Mouse (Mus musculus): ENCODE measurements around the gene Oaz3. TPM values are rescaled to one million over a fixed set of nuclear protein-coding genes. Genes with fewer than 3 reads are reported as not detected.

Gene Oaz3
- 0.02 TPM in 1 of 2 replicates, not detected in the other for polyA plus RNA-seq (2012; rRNA removed)
- polyA plus RNA-seq (2014; fragmentation: Nextera tagmentation; extraction: Ambion mirVana): not detected in 2 replicates

DNA sequence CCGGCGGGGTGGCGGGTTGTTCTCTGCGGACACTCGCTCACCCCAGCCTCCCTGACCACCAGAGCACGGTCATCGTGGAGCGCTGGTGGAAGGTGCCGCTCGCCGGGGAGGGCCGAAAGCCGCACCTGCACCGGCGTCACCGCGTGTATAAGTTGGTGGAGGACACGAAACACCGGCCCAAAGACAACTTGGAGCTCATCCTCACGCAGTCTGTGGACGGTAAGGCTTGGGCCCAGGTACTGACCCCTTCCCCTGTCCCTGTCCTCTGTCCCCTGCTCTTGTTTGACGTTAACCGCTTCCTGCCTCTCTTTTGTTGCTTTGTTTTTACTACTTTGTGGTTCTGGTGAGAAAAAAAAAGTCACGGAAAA lies at the start of gene Oaz3:
Gene Oaz3 (minus strand): TSS at position 319 of the 368 bp plus-strand sequence.
- peak within 1 kb of the TSS; percentile 50; the same call in 1 of the 2 replicates for H3K27ac ChIP-seq
- peak within 1 kb of the TSS; percentile 76 to 97 for H3K4me3 ChIP-seq (ENCODE audit: insufficient read depth in 1 of 2, low read depth in 2 of 2, low read length in 2 of 2)
- peaks cover 3 to 4% of the 10 kb centered on the region in 2 experiments; a peak in 2 of 4 replicates for H3K4me1 ChIP-seq (replicated peaks; ENCODE audit: control insufficient read depth in 2 of 2, insufficient read depth in 2 of 2, low read length in 1 of 2)
- TF ChIP-seq EP300 (IDR thresholded peaks at IDR 0.05; ENCODE audit: low read depth): no peak
- no peak for TF ChIP-seq CTCF (IDR thresholded peaks at IDR 0.05; ENCODE audit: low read depth)
- ATAC-seq (ENCODE audit: insufficient read depth) (peak; percentile 73; the same call in 1 of the 2 replicates), DNase-seq (ENCODE audit: low read depth in 3 of 3, low spot score in 3 of 3) (no peak)
- peaks cover 26% of the 10 kb centered on the region for H3K36me3 ChIP-seq (replicated peaks; ENCODE audit: control insufficient read depth, insufficient read depth, low read depth)
- peak within 1 kb of the TSS; percentile 81 for H3K4me2 ChIP-seq (ENCODE audit: low read depth)
- H3K27me3 ChIP-seq (ENCODE audit: control insufficient read depth, insufficient read depth, low read length): no peaks in the 10 kb centered on the region
- H3K9ac ChIP-seq (replicated peaks): peak within 1 kb of the TSS; percentile 83
- under 1% methylated on average over 24 of the region's 24 CpGs for WGBS (ENCODE audit: insufficient replicate concordance)
- H3K9me3 ChIP-seq (ENCODE audit: control insufficient read depth, low read length): no peaks in the 10 kb centered on the region

DNA sequence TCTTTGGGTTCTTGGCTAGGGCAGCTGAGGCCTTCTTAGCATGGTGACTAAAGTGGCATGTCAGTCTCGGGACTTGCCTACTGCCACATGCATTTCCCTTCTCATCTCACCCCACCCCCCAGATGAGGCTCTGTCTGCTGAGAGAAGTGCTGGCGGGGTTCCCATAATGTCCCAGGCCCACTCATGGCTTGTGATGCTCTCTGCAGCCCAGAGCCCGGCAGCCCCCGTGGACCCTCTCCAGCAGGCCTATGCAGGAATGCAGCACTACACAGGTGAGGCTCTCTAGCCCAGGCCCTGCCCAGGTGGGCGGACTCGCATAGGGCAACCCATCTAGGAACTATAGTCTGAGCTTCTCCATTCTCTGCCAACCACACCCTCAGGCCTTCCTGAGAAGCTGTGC lies 43.9 kb upstream of the Oaz3 start:
- ATAC-seq (ENCODE audit: insufficient read depth): no peak
- TF ChIP-seq EP300 (IDR thresholded peaks at IDR 0.05; ENCODE audit: low read depth): no peak
- no peak for TF ChIP-seq CTCF (IDR thresholded peaks at IDR 0.05; ENCODE audit: low read depth)
- H3K4me2 ChIP-seq (ENCODE audit: low read depth): no peak overlapping the region
- no peaks in the 10 kb centered on the region for H3K27me3 ChIP-seq (ENCODE audit: control insufficient read depth, insufficient read depth, low read length)
- no peak overlapping the region for H3K4me3 ChIP-seq (ENCODE audit: insufficient read depth in 1 of 2, low read depth in 2 of 2, low read length in 2 of 2)
- no peak overlapping the region for H3K9ac ChIP-seq (replicated peaks)
- 61% methylated on average over 6 of the region's 6 CpGs for WGBS (ENCODE audit: insufficient replicate concordance)
- H3K27ac ChIP-seq: no peak overlapping the region
- H3K9me3 ChIP-seq (ENCODE audit: control insufficient read depth, low read length): no peaks in the 10 kb centered on the region
- H3K4me1 ChIP-seq (replicated peaks; ENCODE audit: control insufficient read depth in 2 of 2, insufficient read depth in 2 of 2, low read length in 1 of 2): no peaks in the 10 kb centered on the region
- DNase-seq (ENCODE audit: low read depth in 3 of 3, low spot score in 3 of 3): no peak
- no peaks in the 10 kb centered on the region for H3K36me3 ChIP-seq (replicated peaks; ENCODE audit: control insufficient read depth, insufficient read depth, low read depth)

DNA sequence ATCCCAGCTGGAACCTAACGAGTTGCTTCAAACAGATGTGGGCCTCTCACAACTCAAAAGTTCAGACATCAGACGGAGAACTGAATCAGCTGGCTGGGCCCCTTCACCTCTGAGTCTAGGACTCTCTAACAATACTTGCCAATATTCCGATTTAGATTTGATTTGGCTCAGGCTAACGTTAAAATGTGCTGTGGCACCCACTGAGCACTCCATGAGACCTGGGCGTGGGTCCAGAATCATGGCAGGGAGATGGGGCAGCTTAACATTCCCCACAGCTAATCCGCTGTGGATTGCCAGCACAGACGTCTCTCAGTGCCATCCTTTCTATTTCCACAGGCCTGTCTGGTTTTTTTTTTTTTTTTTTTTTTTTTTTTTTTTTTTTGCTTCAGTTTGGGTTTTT lies 42.2 kb upstream of the Oaz3 start:
- no peaks in the 10 kb centered on the region for H3K9me3 ChIP-seq (ENCODE audit: control insufficient read depth, low read length)
- 66% methylated on average over 7 of the region's 7 CpGs for WGBS (ENCODE audit: insufficient replicate concordance)
- H3K9ac ChIP-seq (replicated peaks): no peak overlapping the region
- no peak overlapping the region for H3K4me2 ChIP-seq (ENCODE audit: low read depth)
- H3K4me1 ChIP-seq (replicated peaks; ENCODE audit: control insufficient read depth in 2 of 2, insufficient read depth in 2 of 2, low read length in 1 of 2): no peaks in the 10 kb centered on the region
- TF ChIP-seq CTCF (IDR thresholded peaks at IDR 0.05; ENCODE audit: low read depth) (no peak), EP300 (IDR thresholded peaks at IDR 0.05; ENCODE audit: low read depth) (no peak)
- H3K36me3 ChIP-seq (replicated peaks; ENCODE audit: control insufficient read depth, insufficient read depth, low read depth): no peaks in the 10 kb centered on the region
- no peak overlapping the region for H3K27ac ChIP-seq
- DNase-seq (ENCODE audit: low read depth in 3 of 3, low spot score in 3 of 3) (no peak), ATAC-seq (ENCODE audit: insufficient read depth) (no peak)
- H3K27me3 ChIP-seq (ENCODE audit: control insufficient read depth, insufficient read depth, low read length): peaks cover 3% of the 10 kb centered on the region
- H3K4me3 ChIP-seq (ENCODE audit: insufficient read depth in 1 of 2, low read depth in 2 of 2, low read length in 2 of 2): no peak overlapping the region

DNA sequence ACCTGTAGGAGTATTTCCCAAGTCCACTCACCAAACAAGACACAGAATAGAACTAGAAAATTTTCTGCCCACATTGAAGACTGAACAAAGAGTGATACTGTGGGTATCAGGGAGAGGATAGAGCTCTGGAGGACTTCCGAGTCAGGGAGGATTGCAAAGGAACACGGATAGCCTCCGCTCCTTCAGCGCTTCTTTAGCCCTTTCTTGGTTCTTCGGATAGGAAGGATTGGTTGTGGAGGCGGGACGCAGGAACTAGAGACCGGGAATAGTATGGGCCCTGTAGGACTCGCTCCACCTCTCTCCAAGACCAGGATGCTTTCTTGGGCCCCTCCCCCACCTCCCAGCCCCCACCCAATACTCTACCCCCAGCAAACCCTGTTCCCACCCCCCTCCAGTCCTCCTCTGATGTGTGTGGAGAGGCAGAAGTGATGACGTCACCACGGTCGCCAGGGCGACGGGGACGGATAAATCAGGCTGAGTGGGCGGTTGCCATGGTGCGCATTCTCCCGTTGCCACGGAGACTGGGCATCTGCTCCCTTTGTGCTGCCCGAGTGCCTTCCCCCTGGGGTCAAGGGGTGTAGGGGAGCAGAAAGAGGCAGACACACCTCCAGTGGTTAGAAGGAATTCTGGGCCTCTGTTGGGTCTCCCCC lies 40.2 kb upstream of the Oaz3 start:
- no peak overlapping the region for H3K9ac ChIP-seq (replicated peaks)
- WGBS (ENCODE audit: insufficient replicate concordance): 26% methylated on average over 20 of the region's 20 CpGs
- H3K4me2 ChIP-seq (ENCODE audit: low read depth): no peak overlapping the region
- H3K27ac ChIP-seq: no peak overlapping the region
- TF ChIP-seq CTCF (IDR thresholded peaks at IDR 0.05; ENCODE audit: low read depth) (no peak), EP300 (IDR thresholded peaks at IDR 0.05; ENCODE audit: low read depth) (no peak)
- H3K4me3 ChIP-seq (ENCODE audit: insufficient read depth in 1 of 2, low read depth in 2 of 2, low read length in 2 of 2): no peak overlapping the region
- H3K9me3 ChIP-seq (ENCODE audit: control insufficient read depth, low read length): no peaks in the 10 kb centered on the region
- H3K27me3 ChIP-seq (ENCODE audit: control insufficient read depth, insufficient read depth, low read length): peaks cover 20% of the 10 kb centered on the region
- no peaks in the 10 kb centered on the region for H3K4me1 ChIP-seq (replicated peaks; ENCODE audit: control insufficient read depth in 2 of 2, insufficient read depth in 2 of 2, low read length in 1 of 2)
- no peaks in the 10 kb centered on the region for H3K36me3 ChIP-seq (replicated peaks; ENCODE audit: control insufficient read depth, insufficient read depth, low read depth)
- no peak for ATAC-seq (ENCODE audit: insufficient read depth)
- no peak for DNase-seq (ENCODE audit: low read depth in 3 of 3, low spot score in 3 of 3)

DNA sequence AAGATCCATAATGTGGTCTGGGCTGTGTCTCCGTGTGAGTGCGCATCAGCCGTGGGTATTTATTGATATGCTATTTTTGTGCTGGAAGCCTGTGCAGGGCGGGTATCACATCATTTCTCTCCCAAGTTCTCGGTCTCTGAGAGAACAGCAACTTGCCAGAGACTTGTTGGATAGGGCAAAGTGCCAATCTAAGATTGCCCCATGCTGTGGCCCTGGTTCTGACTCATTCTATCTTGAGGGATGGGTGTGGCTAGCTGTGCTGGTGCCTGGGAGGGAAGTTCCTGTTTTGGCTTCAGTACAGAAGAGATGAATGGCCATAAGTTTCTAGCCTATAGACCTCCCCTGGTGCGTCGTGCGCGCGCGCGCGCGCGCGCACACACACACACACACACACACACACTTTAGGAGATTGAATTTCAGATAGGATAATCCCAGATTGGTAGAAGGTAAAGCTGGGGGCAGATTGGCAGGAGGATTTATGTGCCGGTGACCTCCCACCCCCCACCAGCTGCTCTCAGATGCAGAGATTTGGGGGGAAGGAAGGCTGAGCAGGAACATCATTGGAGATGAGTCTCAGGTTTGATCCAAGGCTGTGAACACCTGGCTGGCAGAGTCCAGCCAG lies 39.2 kb upstream of the Oaz3 start:
- H3K27ac ChIP-seq: no peak overlapping the region

More for the DNA sequence above, 39.2 kb upstream of the Oaz3 start:
- WGBS (ENCODE audit: insufficient replicate concordance): 72% methylated on average over 17 of the region's 17 CpGs
- DNase-seq (ENCODE audit: low read depth in 3 of 3, low spot score in 3 of 3) (peak in 1 of 3 experiments; percentile 31), ATAC-seq (ENCODE audit: insufficient read depth) (no peak)
- H3K36me3 ChIP-seq (replicated peaks; ENCODE audit: control insufficient read depth, insufficient read depth, low read depth): no peaks in the 10 kb centered on the region
- H3K9me3 ChIP-seq (ENCODE audit: control insufficient read depth, low read length): no peaks in the 10 kb centered on the region
- no peak overlapping the region for H3K4me2 ChIP-seq (ENCODE audit: low read depth)
- H3K4me1 ChIP-seq (replicated peaks; ENCODE audit: control insufficient read depth in 2 of 2, insufficient read depth in 2 of 2, low read length in 1 of 2): no peaks in the 10 kb centered on the region; a peak in 1 of 4 replicates
- TF ChIP-seq EP300 (IDR thresholded peaks at IDR 0.05; ENCODE audit: low read depth) (no peak), CTCF (IDR thresholded peaks at IDR 0.05; ENCODE audit: low read depth) (no peak)
- H3K27me3 ChIP-seq (ENCODE audit: control insufficient read depth, insufficient read depth, low read length): peaks cover 24% of the 10 kb centered on the region
- H3K4me3 ChIP-seq (ENCODE audit: insufficient read depth in 1 of 2, low read depth in 2 of 2, low read length in 2 of 2): no peak overlapping the region
- H3K9ac ChIP-seq (replicated peaks): no peak overlapping the region
